Mouse (Mus musculus): ENCODE results near the gene Osbpl5.

The Osbpl5 gene

GRCm38 (mm10) chr7:143753990-143754715, 2.6 kb downstream of the Osbpl5 start:
- DNase-seq: peak; percentile 40

DNA sequence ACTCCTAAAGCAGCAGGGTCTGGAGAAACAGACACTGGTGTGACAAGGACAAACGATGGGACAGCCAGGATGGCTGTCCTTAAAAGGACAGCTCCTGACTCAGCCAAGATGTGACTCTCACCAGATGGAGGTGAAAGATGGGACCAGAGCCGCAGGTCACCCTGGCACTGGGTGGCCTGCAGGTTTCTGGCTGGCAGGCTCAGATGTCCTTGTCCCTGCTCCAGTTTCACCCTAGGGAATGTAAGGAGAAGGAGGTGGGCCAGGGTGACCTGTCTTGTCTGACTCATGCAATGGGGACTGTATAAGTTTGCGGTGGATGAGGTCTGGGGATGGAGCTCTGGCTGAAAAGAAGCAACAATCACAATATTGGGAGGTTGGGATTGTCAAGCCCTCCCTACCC, 4.2 kb downstream of the Osbpl5 start:
- no peak for DNase-seq

GRCm38 (mm10) chr7:143752056-143752455, 4.7 kb downstream of the Osbpl5 start:
- no peak for DNase-seq

GRCm38 (mm10) chr7:143751380-143751779, 5.4 kb downstream of the Osbpl5 start:
- no peak for DNase-seq

GRCm38 (mm10) chr7:143749045-143749444, 7.7 kb downstream of the Osbpl5 start:
- DNase-seq: no peak

- peak; percentile 73 for DNase-seq
These were observed 8.5 kb downstream of the Osbpl5 start for GRCm38 (mm10) chr7:143748041-143748868.

DNA sequence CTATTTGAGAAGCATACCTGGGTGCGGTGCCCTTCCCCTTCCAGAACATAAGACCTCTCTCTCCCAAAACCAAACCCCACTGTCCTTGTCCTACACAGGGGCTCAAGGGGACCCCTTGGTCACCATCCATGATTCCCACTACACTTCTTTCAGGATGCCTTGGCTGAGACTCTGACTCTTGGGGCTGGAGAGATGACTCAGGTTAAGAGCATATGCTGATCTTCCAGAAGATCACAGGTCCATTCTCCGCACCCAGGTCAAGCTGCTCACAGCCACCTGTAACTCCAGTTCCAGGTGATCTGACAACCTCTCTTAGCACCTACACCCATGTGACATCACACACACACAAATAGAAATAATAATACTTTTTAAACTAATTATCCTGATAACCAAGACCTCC, 16.1 kb downstream of the Osbpl5 start:
- DNase-seq: no peak

GRCm38 (mm10) chr7:143739511-143740461, 17.0 kb downstream of the Osbpl5 start:
- no peak for DNase-seq

- DNase-seq: no peak
These were observed 18.2 kb downstream of the Osbpl5 start for GRCm38 (mm10) chr7:143738601-143739006.

GRCm38 (mm10) chr7:143738194-143738593, 18.6 kb downstream of the Osbpl5 start:
- no peak for DNase-seq

- no peak for DNase-seq
These were observed 23.0 kb downstream of the Osbpl5 start for GRCm38 (mm10) chr7:143733746-143734145.

- DNase-seq: no peak
These were observed 26.9 kb downstream of the Osbpl5 start for GRCm38 (mm10) chr7:143729886-143730285.

GRCm38 (mm10) chr7:143726396-143726795, 30.4 kb downstream of the Osbpl5 start:
- no peak for DNase-seq

- DNase-seq: no peak
These were observed 32.9 kb downstream of the Osbpl5 start for GRCm38 (mm10) chr7:143723841-143724240.

- DNase-seq: no peak
These were observed 34.1 kb downstream of the Osbpl5 start for GRCm38 (mm10) chr7:143722646-143723045.

DNA sequence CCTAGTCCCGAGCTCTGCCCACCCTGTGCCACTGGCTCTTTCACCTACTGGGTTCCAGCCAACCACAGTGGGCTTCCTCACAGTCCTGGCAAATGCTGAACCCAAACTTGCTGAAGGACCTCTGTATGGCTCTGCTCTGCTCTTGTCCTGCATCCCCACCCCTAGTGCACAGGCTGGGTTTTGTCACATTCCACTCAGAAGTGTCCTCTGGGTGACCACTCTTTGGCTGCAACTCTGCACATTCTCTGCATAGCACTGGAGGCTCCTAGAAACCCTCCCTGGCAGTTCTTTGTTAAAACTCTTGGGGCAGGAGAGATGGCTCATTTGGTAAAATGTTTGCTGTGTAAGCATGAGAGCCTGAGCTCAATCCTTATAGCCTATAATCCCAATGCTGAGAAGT, 39.0 kb downstream of the Osbpl5 start:
- no peak for DNase-seq

DNA sequence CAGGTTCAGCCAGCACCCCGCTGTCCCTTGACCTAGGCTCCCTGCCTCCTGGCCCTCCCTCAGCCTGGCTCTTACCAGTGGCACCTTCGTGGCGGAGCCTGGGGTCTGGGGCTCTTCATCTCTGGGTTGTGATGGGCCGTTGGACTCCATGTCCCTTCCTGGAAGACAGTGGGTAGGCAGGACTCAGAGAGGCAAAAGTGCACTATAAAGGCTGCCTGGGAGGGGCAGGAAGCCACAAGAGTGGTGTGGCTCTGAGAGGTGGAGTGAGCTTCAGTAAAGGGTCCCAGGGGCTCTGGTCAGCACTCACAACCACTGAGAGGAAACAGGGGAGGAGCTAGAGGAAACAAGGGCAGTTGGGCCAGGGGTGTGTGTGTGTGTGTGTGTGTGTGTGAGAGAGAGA, 43.4 kb downstream of the Osbpl5 start:
- no peak for DNase-seq

GRCm38 (mm10) chr7:143712771-143713348, 43.9 kb downstream of the Osbpl5 start:
- no peak for DNase-seq

GRCm38 (mm10) chr7:143712023-143712422, 44.8 kb downstream of the Osbpl5 start:
- DNase-seq: no peak

DNA sequence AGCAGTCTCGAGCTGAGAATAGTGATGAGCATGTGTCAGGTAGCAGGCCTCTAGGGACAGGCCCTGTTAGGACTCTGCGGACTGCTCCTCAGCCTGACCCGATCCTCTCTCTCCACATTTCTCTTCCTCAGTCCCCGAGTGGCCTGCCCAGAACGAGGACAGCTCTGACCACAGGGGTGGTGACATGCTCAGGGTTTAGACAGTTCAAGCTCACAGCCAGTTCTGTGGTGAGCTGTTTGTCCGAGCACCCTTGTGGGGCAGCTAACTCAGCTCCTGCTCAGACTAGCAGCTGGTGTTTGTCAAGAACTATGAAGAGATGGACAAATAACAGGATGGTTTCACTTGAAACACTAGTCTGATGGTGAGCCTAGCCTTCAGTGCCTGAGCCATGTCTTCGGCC, 45.4 kb downstream of the Osbpl5 start:
- no peak for DNase-seq

DNA sequence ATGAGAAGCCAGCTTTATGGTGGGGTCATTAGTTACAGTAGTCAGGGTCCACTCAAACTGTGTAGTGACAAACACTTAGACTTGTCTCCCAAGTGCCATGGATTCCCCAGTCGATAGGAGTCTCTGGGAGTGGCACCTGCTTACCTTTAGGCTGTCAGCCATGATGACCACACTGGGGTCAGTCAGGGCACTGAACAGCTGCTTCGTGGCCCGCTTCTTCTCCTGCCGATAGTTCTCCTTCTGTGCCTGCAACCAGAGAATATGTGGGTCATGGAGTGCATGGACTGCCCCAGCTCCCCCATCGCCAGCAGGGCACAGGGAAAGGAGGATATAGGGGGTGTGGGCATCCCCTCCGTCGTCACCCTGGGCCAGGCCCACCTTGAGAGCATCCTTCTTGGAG, 47.4 kb downstream of the Osbpl5 start:
- DNase-seq: no peak

GRCm38 (mm10) chr7:143706697-143707438, 49.9 kb downstream of the Osbpl5 start:
- DNase-seq: peak; percentile 87

Measured in cerebellum, adult 8-10 months (tissue).